Mouse (Mus musculus) intestine, postnatal 0 days (tissue): ENCODE results near the gene Sh3pxd2b. TPM values are rescaled to one million over a fixed set of nuclear protein-coding genes. Genes with fewer than 3 reads are reported as not detected.
A peak's percentile ranks its signal among the peaks of the same experiment; 100 is the strongest.

Experiments used
- ATAC-seq: fragments of 200-750 bp; cut with Nextera tagmentation; 2 replicates; pipeline ENCODE4 v1.8.0; 2017; ENCODE audit warnings: mild to moderate bottlenecking, moderate TSS enrichment, moderate library complexity
- H3K27ac ChIP-seq: fragments of 300-500 bp; sonication (generic); 2 replicates; pipeline ENCODE4 v1.5.1; 2014; ENCODE audit warnings: mild to moderate bottlenecking, low read depth, low read length, moderate library complexity
- H3K27me3 ChIP-seq: fragments of 300-500 bp; sonication (generic); replicated peaks from 2 replicates; pipeline ENCODE4 v1.6.1; 2014; ENCODE audit warnings: low read length, mixed read lengths; ENCODE audit not compliant: control insufficient read depth, insufficient read depth
- H3K36me3 ChIP-seq: fragments of 300-500 bp; sonication (generic); 2 replicates; pipeline ENCODE4 v1.6.1; 2014; ENCODE audit warnings: mild to moderate bottlenecking, moderate library complexity; ENCODE audit not compliant: control insufficient read depth, insufficient read depth
- H3K4me1 ChIP-seq: fragments of 300-500 bp; sonication (generic); replicated peaks from 2 replicates; pipeline ENCODE4 v1.6.1; 2014; ENCODE audit warnings: antibody characterized with exemption, low read length, mixed read lengths; ENCODE audit not compliant: control insufficient read depth, insufficient read depth
- H3K4me2 ChIP-seq: fragments of 300-500 bp; sonication (generic); replicated peaks from 2 replicates; pipeline ENCODE4 v1.6.1; 2014; ENCODE audit warnings: low read depth, mild to moderate bottlenecking, moderate library complexity
- H3K4me3 ChIP-seq: fragments of 300-500 bp; sonication (generic); 2 replicates; pipeline ENCODE4 v1.5.1; 2014; ENCODE audit warnings: low read depth, low read length
- H3K9ac ChIP-seq: fragments of 300-500 bp; sonication (generic); 2 replicates; pipeline ENCODE4 v1.6.1; 2014; ENCODE audit warnings: mild to moderate bottlenecking, low read depth, low read length
- H3K9me3 ChIP-seq: fragments of 300-500 bp; sonication (generic); 2 replicates; pipeline ENCODE4 v1.6.1; 2016; ENCODE audit warnings: mixed run types; ENCODE audit not compliant: control insufficient read depth
- CTCF ChIP-seq: sonication (generic); IDR thresholded peaks from 2 replicates; pipeline ENCODE4 v1.5.1; 2016; ENCODE audit warnings: low read depth, mild to moderate bottlenecking, control low read depth, antibody characterized with exemption, moderate library complexity
- WGBS: fragments of 180-500 bp; shearing (Covaris S2); extraction: QIAGEN DNeasy Blood & Tissue Kit; methylation state at CpG from one replicate; pipeline ENCODE4 v1.1.7; 2014; 5-methylcytosine and 5-hydroxymethylcytosine counted together
- polyA plus RNA-seq: library from polyadenylated mRNA; unstranded; fragments of >200 nt; fragmentation: Nextera tagmentation; extraction: Ambion mirVana; gene quantifications from 2 replicates; pipeline ENCODE4 v1.2.1, GENCODE M21; 2015

Sh3pxd2b gene
- polyA plus RNA-seq, 1 experiment from 2014 or later = 3.2 TPM

GRCm38 (mm10) chr11:32375104-32375535 is 27.5 kb downstream of the Sh3pxd2b start:
- no peaks in the 10 kb centered on the region for H3K27me3 ChIP-seq
- H3K4me2 ChIP-seq = no peak overlapping the region
- H3K36me3 ChIP-seq = no peaks in the 10 kb centered on the region; the same call in 1 of the 2 replicates
- H3K27ac ChIP-seq = no peak overlapping the region
- no peak overlapping the region for H3K9ac ChIP-seq
- WGBS = 87% methylated on average over 4 of the region's 4 CpGs
- no peaks in the 10 kb centered on the region for H3K4me1 ChIP-seq
- H3K4me3 ChIP-seq = no peak overlapping the region
- TF ChIP-seq CTCF = peak; percentile 62
- ATAC-seq = no peak
- no peaks in the 10 kb centered on the region for H3K9me3 ChIP-seq

DNA sequence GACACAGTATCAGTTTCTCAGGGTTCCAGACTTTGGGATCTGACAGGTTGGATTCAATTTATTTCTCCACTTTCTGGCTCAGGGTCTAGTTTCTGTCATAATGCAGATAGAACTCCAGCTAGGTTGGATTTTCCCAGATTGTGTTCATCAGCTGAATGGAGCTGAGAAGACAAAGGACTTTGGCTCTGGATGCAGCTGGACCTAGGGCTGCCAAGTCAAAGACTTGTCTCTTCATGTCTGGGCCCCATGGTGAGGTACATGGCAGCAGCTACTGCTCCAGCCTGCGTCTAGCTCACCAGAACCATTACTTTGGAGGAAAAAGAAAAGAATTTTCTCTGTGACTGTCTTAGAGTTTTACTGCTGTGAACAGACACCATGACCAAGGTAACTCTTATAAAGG is 28.5 kb downstream of the Sh3pxd2b start:
- WGBS = 83% methylated on average over 1 of the region's 1 CpGs
- Histone ChIP-seq H3K4me1 (no peaks in the 10 kb centered on the region), H3K36me3 (no peaks in the 10 kb centered on the region; the same call in 1 of the 2 replicates), H3K27ac (no peak overlapping the region), H3K27me3 (no peaks in the 10 kb centered on the region), H3K9me3 (no peaks in the 10 kb centered on the region), H3K4me2 (no peak overlapping the region), H3K4me3 (no peak overlapping the region), H3K9ac (no peak overlapping the region)
- no peak for ATAC-seq
- TF ChIP-seq CTCF = no peak

DNA sequence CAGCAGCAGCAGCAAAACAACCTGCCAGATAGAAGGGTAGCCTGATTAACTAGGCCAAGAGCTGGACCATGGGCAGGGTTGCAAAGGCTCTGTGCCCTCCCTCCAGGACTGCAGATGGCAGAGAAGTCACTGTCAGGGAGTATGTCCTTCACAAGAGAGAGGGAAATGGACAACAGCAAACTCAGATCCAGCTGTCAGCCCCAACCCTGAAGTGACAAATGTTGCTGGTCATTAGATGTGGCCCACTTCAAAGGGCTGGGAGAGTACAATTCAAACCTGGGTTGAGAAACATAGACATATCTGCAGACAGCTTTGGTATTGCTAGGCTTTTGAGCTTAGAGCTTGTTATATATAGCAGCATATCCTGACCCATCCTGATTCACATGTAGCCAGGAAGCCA is 32.3 kb downstream of the Sh3pxd2b start:
- no peaks in the 10 kb centered on the region; the same call in none of the 2 replicates for H3K36me3 ChIP-seq
- peaks cover 7% of the 10 kb centered on the region for H3K4me1 ChIP-seq
- H3K4me3 ChIP-seq = no peak overlapping the region
- no peaks in the 10 kb centered on the region for H3K9me3 ChIP-seq
- H3K27me3 ChIP-seq = no peaks in the 10 kb centered on the region
- H3K9ac ChIP-seq = no peak overlapping the region
- no peak overlapping the region for H3K27ac ChIP-seq
- no peak overlapping the region for H3K4me2 ChIP-seq
- TF ChIP-seq CTCF = no peak
- no peak for ATAC-seq

GRCm38 (mm10) chr11:32383341-32384134 is 35.9 kb downstream of the Sh3pxd2b start:
- Histone ChIP-seq H3K27ac (peak overlapping the region; percentile 70), H3K4me2 (no peak overlapping the region), H3K9ac (no peak overlapping the region), H3K36me3 (peaks cover 9% of the 10 kb centered on the region), H3K4me3 (no peak overlapping the region), H3K27me3 (no peaks in the 10 kb centered on the region), H3K4me1 (peaks cover 7% of the 10 kb centered on the region), H3K9me3 (no peaks in the 10 kb centered on the region)
- TF ChIP-seq CTCF = no peak
- WGBS = 47% methylated on average over 10 of the region's 10 CpGs
- 0 out of 2 replicates have a peak, but pooled peaks have one; percentile 16 for ATAC-seq

- no peak for TF ChIP-seq CTCF
- no peak for ATAC-seq
- H3K9ac ChIP-seq = no peak overlapping the region
- no peaks in the 10 kb centered on the region for H3K27me3 ChIP-seq
- peaks cover 7% of the 10 kb centered on the region for H3K4me1 ChIP-seq
- H3K9me3 ChIP-seq = no peaks in the 10 kb centered on the region
- 73% methylated on average over 7 of the region's 7 CpGs for WGBS
- no peak overlapping the region for H3K4me3 ChIP-seq
- H3K27ac ChIP-seq = peak overlapping the region; percentile 70
- no peak overlapping the region for H3K4me2 ChIP-seq
- H3K36me3 ChIP-seq = peaks cover 9% of the 10 kb centered on the region
Observed at GRCm38 (mm10) chr11:32384135-32384801, 36.6 kb downstream of the Sh3pxd2b start.

DNA sequence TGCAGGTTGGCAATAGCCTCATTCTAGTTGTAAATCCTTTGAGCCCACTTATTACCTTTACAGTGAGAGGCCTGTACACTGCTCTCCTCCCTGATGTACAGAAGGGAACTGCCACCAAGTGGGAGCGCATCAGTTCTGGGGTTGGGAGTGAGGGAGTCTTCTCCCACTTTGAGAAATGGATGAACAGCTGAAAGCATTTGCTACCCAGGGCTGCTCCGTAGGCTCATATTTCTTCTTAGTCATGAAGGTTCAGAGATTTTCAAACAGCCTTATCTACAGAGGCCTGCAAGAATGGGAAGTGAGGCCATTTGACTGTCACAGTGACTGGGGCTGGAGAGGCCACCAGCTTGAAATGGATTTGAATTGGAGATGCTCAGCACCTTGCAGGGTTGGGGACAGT is 38.4 kb downstream of the Sh3pxd2b start:
- H3K9ac ChIP-seq = no peak overlapping the region
- H3K9me3 ChIP-seq = no peaks in the 10 kb centered on the region
- no peak for TF ChIP-seq CTCF
- H3K4me3 ChIP-seq = no peak overlapping the region
- no peaks in the 10 kb centered on the region for H3K27me3 ChIP-seq
- H3K4me2 ChIP-seq = no peak overlapping the region
- peaks cover 9% of the 10 kb centered on the region for H3K36me3 ChIP-seq
- no peak for ATAC-seq
- H3K27ac ChIP-seq = no peak overlapping the region
- WGBS = 96% methylated on average over 2 of the region's 2 CpGs
- H3K4me1 ChIP-seq = peaks cover 7% of the 10 kb centered on the region
